22 mouse cellular contexts compared by ENCODE assay signal in the genomic region with DNA sequence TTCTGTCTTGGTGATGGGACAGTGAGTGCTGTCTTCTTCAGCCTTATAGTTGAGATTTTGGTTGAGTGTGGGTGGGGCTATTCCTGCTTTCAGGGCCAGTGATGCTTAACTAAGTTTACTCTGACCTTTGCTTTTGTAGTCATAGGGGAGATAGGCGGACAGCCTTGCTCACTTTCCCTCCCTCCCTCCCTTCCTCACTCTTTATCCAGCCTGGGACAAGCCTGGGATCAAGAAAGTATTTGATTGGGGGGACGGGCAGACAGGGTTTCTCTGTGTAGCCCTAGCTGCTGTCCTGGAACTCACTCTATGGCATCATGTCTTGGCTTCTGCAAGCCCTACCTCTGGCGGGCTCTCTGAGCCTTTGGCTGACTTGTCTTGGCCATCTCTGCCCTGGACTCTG. TPM values are rescaled to one million over a fixed set of nuclear protein-coding genes. Genes with fewer than 3 reads are reported as not detected.
A peak's percentile ranks its signal among the peaks of the same experiment; 100 is the strongest.
DNase-seq lines count a peak whose midpoint lies in the region; ATAC-seq lines count a peak whose summit lies in the region.
"Had no signal": no experiment of that assay in that cellular context is flagged by ENCODE, and none has a peak within 500 bp of the region (broad histone marks: within the 10 kb centered on the region; RNA-seq: fewer than 3 reads in every experiment).

No protein-coding gene starts in this region.

- H3K9ac ChIP-seq in kidney, embryonic 14.5 days (ENCODE audit: low read depth, low read length), result no peak overlapping the region
- H3K9ac ChIP-seq: embryonic facial prominence, embryonic 12.5 days; forebrain, embryonic 12.5 days; forebrain, postnatal 0 days; heart, embryonic 15.5 days; hindbrain, embryonic 15.5 days had no signal

- no peak overlapping the region for H3K27ac ChIP-seq in kidney, embryonic 14.5 days (ENCODE audit: low read depth, low read length)
- H3K27ac ChIP-seq: embryonic facial prominence, embryonic 12.5 days; forebrain, embryonic 12.5 days; heart, adult 2 months; hindbrain, embryonic 15.5 days had no signal

- intact Hi-C loops in heart, postnatal 36 days (cut with DNase I), result no loop called here

- no peak overlapping the region for H3K4me3 ChIP-seq in kidney, embryonic 14.5 days (ENCODE audit: low read length)
- H3K4me3 ChIP-seq: embryonic facial prominence, embryonic 12.5 days; forebrain, embryonic 12.5 days; heart, adult 2 months; heart, embryonic 15.5 days; hindbrain, embryonic 15.5 days had no signal

- peaks cover 24% of the 10 kb centered on the region for H3K36me3 ChIP-seq in kidney, embryonic 14.5 days (ENCODE audit: control insufficient read depth, insufficient read depth, low read length)

- H3K9me3 ChIP-seq in kidney, embryonic 14.5 days (ENCODE audit: control insufficient read depth, low read length), result no peaks in the 10 kb centered on the region
- H3K9me3 ChIP-seq: embryonic facial prominence, embryonic 12.5 days; forebrain, embryonic 12.5 days; heart, embryonic 15.5 days; hindbrain, embryonic 15.5 days had no signal

- 77% methylated on average over 3 of the region's 3 CpGs for WGBS in kidney, embryonic 14.5 days

- no peak overlapping the region for H3K4me2 ChIP-seq in kidney, embryonic 14.5 days (replicated peaks; ENCODE audit: low read depth, low read length)
- H3K4me2 ChIP-seq: embryonic facial prominence, embryonic 12.5 days; forebrain, embryonic 12.5 days; heart, embryonic 11.5 days; heart, embryonic 15.5 days; hindbrain, embryonic 15.5 days had no signal

- H3K27me3 ChIP-seq in kidney, embryonic 14.5 days (ENCODE audit: control insufficient read depth, insufficient read depth, low read length), result no peaks in the 10 kb centered on the region
- H3K27me3 ChIP-seq: embryonic facial prominence, embryonic 12.5 days; forebrain, embryonic 12.5 days; heart, embryonic 15.5 days; hindbrain, embryonic 15.5 days had no signal

- H3K4me1 ChIP-seq in kidney, embryonic 14.5 days (ENCODE audit: control insufficient read depth, insufficient read depth, low read length), result peaks cover 39% of the 10 kb centered on the region
- H3K4me1 ChIP-seq: hindbrain, embryonic 15.5 days had no signal

- ATAC-seq in kidney, embryonic 14.5 days (ENCODE audit: low FRiP score, low TSS enrichment), result no peak
- ATAC-seq: CD4-positive, CD25-positive, alpha-beta regulatory T cell, adult 4 months; forebrain, postnatal 0 days had no signal

- DNase-seq in adrenal gland, adult 2 months, result peak; percentile 44
- no peak for DNase-seq in adrenal gland, postnatal 10 days
- peak; percentile 44 to 55 for DNase-seq in kidney, adult 8-10 months
- DNase-seq in kidney, postnatal 4 days, result no peak
- peak; percentile 52 to 64 for DNase-seq in kidney, postnatal 36 days
- no peak for DNase-seq in heart, postnatal 36 days
- DNase-seq: adrenal gland, postnatal 14 days; B cell, adult 2 months; cerebellum, adult 11-12 months; cerebellum, adult 9-10 months; cerebellum, postnatal 25 days; forebrain, postnatal 0 days; heart, adult 2 months had no signal

RNA-seq across cellular contexts. Expression of gene Cenpx, which starts 20.1 kb away (rescaled TPM):
- total RNA-seq in adrenal gland, adult 2 months (2021), result 10 to 100 TPM; 54.0 to 63.5 TPM
- polyA plus RNA-seq in adrenal gland, adult 2 months (2012; rRNA removed), result 86.0 and 90.2 TPM in 2 replicates
- total RNA-seq in adrenal gland, postnatal 10 days (2021), result 10 to 100 TPM; 47.6 to 51.3 TPM
- polyA plus RNA-seq in kidney, embryonic 14.5 days (2014; fragmentation: Nextera tagmentation; extraction: Ambion mirVana), result 157 and 195 TPM in 2 replicates
- 10 to 100 TPM; 33.1 to 38.3 TPM for total RNA-seq in heart, postnatal 36 days (2021)

RNA-seq across cellular contexts. Expression of gene Lrrc45, which starts 20.3 kb away (rescaled TPM):
- total RNA-seq in adrenal gland, adult 2 months (2021), result 10 to 100 TPM; 21.9 to 25.3 TPM
- polyA plus RNA-seq in adrenal gland, adult 2 months (2012; rRNA removed), result 34.2 and 40.1 TPM in 2 replicates
- total RNA-seq in adrenal gland, postnatal 10 days (2021), result 10 to 100 TPM; 20.0 to 27.4 TPM
- 41.9 and 43.1 TPM in 2 replicates for polyA plus RNA-seq in kidney, embryonic 14.5 days (2014; fragmentation: Nextera tagmentation; extraction: Ambion mirVana)
- total RNA-seq in heart, postnatal 36 days (2021), result 1 to 10 TPM; 5.3 to 7.0 TPM

RNA-seq across cellular contexts. Expression of gene Aspscr1, which starts 20.7 kb away (rescaled TPM):
- total RNA-seq in adrenal gland, adult 2 months (2021), result 10 to 100 TPM; 74.9 to 84.1 TPM
- polyA plus RNA-seq in adrenal gland, adult 2 months (2012; rRNA removed), result 124 and 125 TPM in 2 replicates
- total RNA-seq in adrenal gland, postnatal 10 days (2021), result 10 to 100 TPM; 67.9 to 81.5 TPM
- polyA plus RNA-seq in kidney, embryonic 14.5 days (2014; fragmentation: Nextera tagmentation; extraction: Ambion mirVana), result 107 and 124 TPM in 2 replicates
- 10 to 100 TPM; 42.2 to 43.0 TPM for total RNA-seq in heart, postnatal 36 days (2021)

RNA-seq across cellular contexts. Expression of gene Rac3, which starts 27.8 kb away (rescaled TPM):
- 10 to 100 TPM; 13.7 to 15.9 TPM for total RNA-seq in adrenal gland, adult 2 months (2021)
- 21.1 and 25.6 TPM in 2 replicates for polyA plus RNA-seq in adrenal gland, adult 2 months (2012; rRNA removed)
- 1 to 10 TPM; 3.8 to 9.5 TPM for total RNA-seq in adrenal gland, postnatal 10 days (2021)
- polyA plus RNA-seq in kidney, embryonic 14.5 days (2014; fragmentation: Nextera tagmentation; extraction: Ambion mirVana), result 5.0 and 28.7 TPM in 2 replicates
- 1 to 10 TPM in 1 of 2 experiments, under 1 TPM in 1; 0.36 to 1.6 TPM for total RNA-seq in heart, postnatal 36 days (2021)
- polyA plus RNA-seq: CD4-positive, CD25-positive, alpha-beta regulatory T cell, adult 4 months had no signal

RNA-seq across cellular contexts. Expression of gene Notum, which starts 32.5 kb away (rescaled TPM):
- total RNA-seq in adrenal gland, adult 2 months (2021), result 1 to 10 TPM; 2.8 to 8.1 TPM
- 7.4 and 9.3 TPM in 2 replicates for polyA plus RNA-seq in adrenal gland, adult 2 months (2012; rRNA removed)
- 10 to 100 TPM; 12.4 to 13.3 TPM for total RNA-seq in adrenal gland, postnatal 10 days (2021)
- 6.9 and 9.9 TPM in 2 replicates for polyA plus RNA-seq in kidney, embryonic 14.5 days (2014; fragmentation: Nextera tagmentation; extraction: Ambion mirVana)
- total RNA-seq in heart, postnatal 36 days (2021), result not detected
- total RNA-seq: gastrocnemius, adult 18-20 months had no signal
- polyA plus RNA-seq: CD4-positive, CD25-positive, alpha-beta regulatory T cell, adult 4 months; G1E had no signal

Comparison
In these comparisons a context has a peak if more than half of its experiments do, and no peak if none do; other contexts are left out.
1. DNase-seq: peak in adrenal gland, adult 2 months (single experiment), kidney, adult 8-10 months (2 of 2) and kidney, postnatal 36 days (2 of 2); none in adrenal gland, postnatal 10 days (single experiment), kidney, postnatal 4 days (0 of 2) and heart, postnatal 36 days (0 of 2).